Mouse (Mus musculus): ENCODE data around the gene Acot12.

Acot12 gene

GRCm38 (mm10) chr13:91824845-91825550 is 83.7 kb downstream of the Acot12 start:
- no peak for DNase-seq (ENCODE audit: low spot score in 2 of 2)

GRCm38 (mm10) chr13:91826066-91826465 is 84.8 kb downstream of the Acot12 start:
- no peak for DNase-seq (ENCODE audit: low spot score in 2 of 2)

- no peak for DNase-seq (ENCODE audit: low spot score in 2 of 2)
Measured at GRCm38 (mm10) chr13:91827876-91828275, 86.6 kb downstream of the Acot12 start.

Data from spleen, postnatal 14 days (tissue).